ENCODE assay signal across 10 mouse cellular contexts in the genomic region with DNA sequence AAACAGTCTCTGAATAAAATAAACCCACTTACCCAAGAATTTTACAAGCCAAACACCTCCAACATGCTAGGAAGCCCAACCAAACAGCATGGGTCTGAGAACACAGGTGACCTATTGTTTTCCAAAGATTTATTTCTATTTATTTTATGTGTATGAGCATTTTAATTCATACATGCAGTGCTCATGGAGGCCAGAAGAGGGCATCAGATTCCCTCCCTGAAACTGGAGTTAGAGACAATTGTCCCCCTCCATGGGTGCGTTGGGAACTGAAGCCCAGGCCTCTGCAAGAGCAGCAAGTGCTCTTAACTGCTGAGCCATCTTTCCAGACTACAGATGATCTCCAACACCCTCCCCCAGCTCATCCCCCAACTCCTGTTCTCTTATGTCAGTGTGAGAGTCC. TPM values are rescaled to one million over a fixed set of nuclear protein-coding genes. Genes with fewer than 3 reads are reported as not detected.
DNase-seq lines count a peak whose midpoint lies in the region; ATAC-seq lines count a peak whose summit lies in the region.
"Had no signal": no experiment of that assay in that cellular context is flagged by ENCODE, and none has a peak within 500 bp of the region (broad histone marks: within the 10 kb centered on the region; RNA-seq: fewer than 3 reads in every experiment).

No protein-coding gene starts in this region.

- 0 out of 2 replicates have a peak, but pooled peaks have one; percentile 30 for ATAC-seq in megakaryocyte-erythroid progenitor cell, adult 5-6 weeks (replicated peaks; ENCODE audit: low FRiP score, low TSS enrichment, poor library complexity, severe bottlenecking)

- peak; percentile 13 for DNase-seq in kidney, adult 9 months
- DNase-seq in kidney, postnatal 36 days, result no peak
- DNase-seq in B cell, adult 2 months, result peak; percentile 27 to 37
- peak; percentile 51 for DNase-seq in ZHBTc4 (ENCODE audit: low read depth, low spot score)
- no peak for DNase-seq in urinary bladder, postnatal 4 days (ENCODE audit: low spot score in 2 of 2)
- no peak for DNase-seq in yolk sac, embryonic 10.5 days (ENCODE audit: low spot score)
- DNase-seq: adrenal gland, postnatal 10 days; cerebellum, adult 9-10 months; kidney, adult 18-20 months had no signal

RNA-seq across cellular contexts. Expression of gene Fos, which starts 57.9 kb away (rescaled TPM):
- total RNA-seq in megakaryocyte-erythroid progenitor cell, adult 5-6 weeks (2014; fragmentation: Nextera tagmentation), result 2.8 and 16.5 TPM in 2 replicates
- 257 and 293 TPM in 2 replicates for total RNA-seq in megakaryocyte-erythroid progenitor cell, adult 5-6 weeks (2017)

Comparison
In these comparisons a context has a peak if more than half of its experiments do, and no peak if none do; other contexts are left out.
1. DNase-seq: peak in kidney, adult 9 months (single experiment), B cell, adult 2 months (2 of 2) and ZHBTc4 (single experiment); none in kidney, postnatal 36 days (0 of 2), urinary bladder, postnatal 4 days (0 of 2) and yolk sac, embryonic 10.5 days (single experiment).